Mouse (Mus musculus) lung, postnatal 10 days (tissue): ENCODE measurements around the gene Doc2g.
"Not testable (repeated sequence)": the region's sequence is repeated elsewhere in the genome, so short reads cannot be mapped to it uniquely, and the experiment has no call there.

Experiments
- DNase-seq: peaks from one replicate; pipeline ENCODE4 v3.0.0; 2021

The Doc2g gene

DNA sequence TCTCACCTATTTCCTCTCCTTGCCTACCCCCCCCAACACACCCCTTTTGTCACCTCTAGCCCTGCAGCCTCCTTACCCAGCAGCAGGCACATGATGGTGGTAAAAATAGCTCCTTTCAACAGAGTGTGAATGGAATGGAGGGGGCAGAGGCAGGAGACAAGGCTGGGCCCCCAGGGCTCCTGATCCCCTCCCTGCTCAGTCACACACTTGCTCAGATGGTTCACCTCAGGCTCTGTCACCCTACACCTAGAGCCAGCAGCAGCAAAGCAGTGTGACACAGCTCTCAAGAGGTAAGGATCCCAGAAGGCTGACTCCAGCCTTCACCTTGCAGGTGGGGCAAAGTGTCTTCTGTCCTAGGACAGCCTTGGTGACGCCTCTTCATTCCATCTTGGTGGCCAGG lies at the start of gene Doc2g:
Gene Doc2g, plus strand, starts transcription at position 202 of the 400 bp plus-strand sequence.
- no peak for DNase-seq

DNA sequence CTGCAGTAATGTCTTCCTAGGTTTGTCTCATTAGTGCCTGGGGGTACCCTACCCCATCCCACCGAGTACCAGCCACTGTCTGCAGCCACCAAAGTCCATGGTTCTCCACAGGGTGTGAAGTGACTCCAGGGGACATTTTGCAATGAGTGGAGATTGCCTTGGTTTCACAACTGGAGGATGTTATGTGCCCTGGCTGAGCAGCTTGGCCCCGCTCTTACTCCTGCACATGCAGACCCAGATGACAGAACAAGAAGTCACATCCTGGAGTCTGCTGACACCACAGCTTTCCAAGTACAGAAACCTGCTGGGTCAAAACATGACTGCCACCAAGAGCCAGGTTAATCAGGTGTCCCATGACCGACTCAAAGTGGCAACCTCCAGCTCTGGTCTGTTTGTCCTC lies 48.1 kb upstream of the Doc2g start:
- no peak for DNase-seq

DNA sequence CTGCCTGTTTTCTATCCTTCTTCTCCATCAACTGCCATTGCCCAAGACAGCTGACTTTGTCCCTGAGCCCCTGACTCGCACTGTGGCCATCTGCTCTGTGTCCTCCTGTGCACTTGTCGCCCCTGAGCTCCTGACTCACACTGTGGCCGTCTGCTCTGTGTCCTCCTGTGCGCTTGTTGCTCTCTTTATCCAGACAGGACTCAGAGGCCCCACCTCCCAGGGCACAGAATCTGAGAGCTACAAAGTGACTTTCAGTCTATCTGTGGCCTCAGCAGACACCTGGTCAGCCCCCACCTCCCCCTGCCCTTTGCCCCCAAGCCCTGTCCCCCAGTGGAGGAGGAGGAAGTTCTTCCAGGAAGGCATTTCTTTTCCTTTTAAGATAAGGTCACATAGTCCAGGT lies 47.3 kb upstream of the Doc2g start:
- DNase-seq = no peak

DNA sequence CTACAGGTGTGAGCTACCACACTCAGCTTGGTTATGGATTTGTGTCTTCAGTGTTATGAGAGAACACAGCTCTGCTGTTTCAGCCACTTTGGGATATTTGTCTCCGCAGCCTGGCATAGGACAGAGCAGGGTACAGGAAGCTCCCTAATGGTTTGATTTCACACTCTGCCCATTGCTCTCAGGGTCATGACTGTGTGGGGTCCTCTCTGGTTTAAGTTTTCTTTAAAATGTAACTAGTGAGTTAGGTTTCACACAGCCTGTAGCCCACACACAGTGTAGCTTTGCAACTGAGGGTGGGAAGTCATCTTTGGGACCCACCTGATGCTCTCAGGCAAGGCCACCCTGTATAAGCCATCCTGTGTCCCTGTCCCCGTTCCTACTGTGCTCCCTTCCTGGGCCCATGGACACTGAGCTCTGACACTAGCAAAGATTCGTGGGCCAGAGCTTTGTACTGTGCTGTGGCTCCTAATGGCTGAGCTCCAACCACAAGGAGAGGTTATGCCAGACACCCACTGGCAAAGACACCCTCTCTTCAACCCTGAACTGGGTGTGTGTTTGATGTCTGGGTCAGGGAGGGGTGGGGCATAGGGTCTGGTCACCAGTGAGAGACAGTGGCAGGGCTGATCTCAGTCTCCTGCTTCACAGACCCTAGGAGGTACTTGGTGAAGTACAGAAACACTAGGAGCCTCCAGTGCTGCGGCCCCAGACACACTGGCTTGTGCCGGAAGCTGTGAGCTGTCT lies 45.6 kb upstream of the Doc2g start:
- DNase-seq = not testable (repeated sequence)

DNA sequence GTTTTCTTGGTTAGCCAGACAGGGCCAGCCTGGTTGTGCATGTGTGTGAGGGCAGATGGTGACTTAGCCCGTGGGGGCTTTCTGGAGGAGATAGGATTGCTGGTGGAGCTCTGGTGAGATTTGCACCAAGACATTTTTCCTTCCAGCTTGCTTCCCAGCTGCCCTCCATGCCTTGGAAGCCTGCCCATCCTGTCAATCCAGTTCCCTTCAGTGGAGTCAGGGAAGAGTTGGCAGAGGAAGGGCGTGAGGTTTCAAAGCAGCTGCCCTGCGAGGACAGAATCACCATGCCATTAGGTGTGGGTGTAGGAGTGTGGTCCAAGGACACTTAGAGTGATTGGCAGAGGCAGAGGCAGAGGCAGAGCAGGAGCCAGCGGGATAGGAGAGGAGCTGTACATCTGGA lies 44.6 kb upstream of the Doc2g start, which contains the start of gene Aldh3b3:
Gene Aldh3b3, plus strand, starts transcription at position 176 of the 400 bp plus-strand sequence.
- DNase-seq = peak; percentile 36

DNA sequence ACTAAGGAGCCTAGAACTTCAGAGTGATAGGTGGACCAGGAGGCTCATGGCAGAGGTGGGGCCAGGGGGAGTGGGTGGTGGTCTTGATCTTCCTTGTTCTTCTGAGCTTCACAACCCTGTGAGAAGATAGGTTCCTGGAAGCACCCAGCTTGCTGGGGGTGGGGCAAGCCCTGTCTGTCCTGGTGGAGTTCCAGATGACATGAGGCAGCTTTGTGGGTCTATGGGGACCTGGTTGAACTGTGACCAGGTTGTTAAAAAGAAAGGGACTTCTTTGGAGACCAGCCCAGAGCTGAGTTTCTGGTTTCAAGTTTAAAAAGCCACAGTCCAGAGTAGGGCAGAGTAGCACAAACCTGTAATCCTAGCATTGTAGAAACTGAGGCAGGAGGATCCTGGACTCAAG lies 44.1 kb upstream of the Doc2g start:
- DNase-seq = no peak

DNA sequence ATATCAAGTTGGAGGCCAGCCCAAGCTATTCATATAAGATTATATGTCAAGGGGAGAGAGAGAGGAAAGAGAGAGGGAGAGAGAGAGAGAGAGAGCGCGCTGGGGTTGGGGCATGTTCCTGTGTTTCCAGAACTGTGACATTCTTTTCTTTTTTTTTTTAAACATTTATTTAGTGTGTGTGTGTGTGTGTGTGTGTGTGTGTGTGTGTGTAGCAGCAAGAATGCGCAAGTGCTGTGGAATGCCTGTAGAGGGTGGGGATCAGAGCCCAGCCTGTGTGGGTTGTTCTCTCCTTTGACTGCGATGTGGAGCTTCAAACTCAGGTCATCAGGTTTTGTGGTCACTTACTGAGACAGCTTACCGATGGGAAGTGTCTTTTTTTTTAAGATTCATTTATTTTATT lies 42.9 kb upstream of the Doc2g start:
- DNase-seq = peak; percentile 52

DNA sequence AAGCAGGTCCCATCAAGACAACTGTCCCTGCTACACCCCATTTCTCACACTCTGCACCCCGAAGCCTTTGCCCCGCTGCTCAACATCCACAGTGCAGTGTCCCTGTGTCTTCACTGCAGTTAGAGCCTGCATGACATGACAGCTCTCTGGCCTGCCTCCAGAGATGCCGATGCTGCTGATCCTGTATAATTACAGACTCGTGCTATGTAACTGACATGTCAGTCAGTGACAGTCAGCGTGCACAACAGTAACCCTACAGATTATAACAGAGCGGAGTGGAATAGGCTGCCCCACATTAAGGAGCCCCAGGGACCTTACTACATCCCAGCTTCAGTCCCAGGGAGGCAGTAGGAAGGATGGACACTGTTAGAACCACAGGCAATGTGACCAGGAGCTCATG lies 41.3 kb upstream of the Doc2g start:
- not testable (repeated sequence) for DNase-seq

DNA sequence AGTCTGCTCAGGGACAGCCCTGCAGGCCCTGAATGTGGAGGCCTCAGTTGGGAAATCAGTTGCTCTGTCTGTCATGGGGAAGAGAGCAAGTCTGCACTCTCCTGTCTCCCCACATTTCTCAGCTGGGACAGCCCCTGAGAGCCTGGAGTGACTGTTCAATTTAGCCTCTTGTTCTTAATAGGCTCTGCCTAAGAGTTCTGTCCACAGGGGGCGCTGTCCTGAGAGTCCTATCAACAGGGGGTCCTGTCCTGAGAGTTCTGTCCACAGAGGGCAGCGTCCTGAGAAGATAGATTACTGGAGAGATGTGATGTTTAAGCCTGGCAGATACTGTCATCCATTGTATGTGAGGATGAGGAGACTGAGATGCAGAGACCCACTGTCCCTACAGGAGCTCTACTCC lies 40.6 kb upstream of the Doc2g start:
- DNase-seq = peak; percentile 77

DNA sequence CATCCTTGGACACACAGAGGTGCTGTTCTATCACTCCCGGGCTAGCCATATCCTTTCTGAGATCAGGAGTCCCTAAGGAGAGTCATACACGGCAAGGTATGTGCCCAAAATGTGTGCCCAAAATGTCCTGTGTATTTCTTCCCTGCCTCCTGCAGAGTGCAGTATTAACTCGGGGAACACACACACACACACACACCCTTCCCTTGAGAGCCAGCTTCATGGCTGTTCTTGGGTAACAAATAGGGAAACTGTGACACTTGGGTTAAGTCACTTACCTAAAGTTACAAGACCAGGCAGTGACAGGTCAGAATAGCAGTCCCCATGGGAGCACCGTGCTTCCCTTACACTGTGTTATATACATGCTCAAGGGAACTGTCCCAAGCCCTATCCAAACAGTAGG lies 39.1 kb upstream of the Doc2g start:
- DNase-seq = no peak

DNA sequence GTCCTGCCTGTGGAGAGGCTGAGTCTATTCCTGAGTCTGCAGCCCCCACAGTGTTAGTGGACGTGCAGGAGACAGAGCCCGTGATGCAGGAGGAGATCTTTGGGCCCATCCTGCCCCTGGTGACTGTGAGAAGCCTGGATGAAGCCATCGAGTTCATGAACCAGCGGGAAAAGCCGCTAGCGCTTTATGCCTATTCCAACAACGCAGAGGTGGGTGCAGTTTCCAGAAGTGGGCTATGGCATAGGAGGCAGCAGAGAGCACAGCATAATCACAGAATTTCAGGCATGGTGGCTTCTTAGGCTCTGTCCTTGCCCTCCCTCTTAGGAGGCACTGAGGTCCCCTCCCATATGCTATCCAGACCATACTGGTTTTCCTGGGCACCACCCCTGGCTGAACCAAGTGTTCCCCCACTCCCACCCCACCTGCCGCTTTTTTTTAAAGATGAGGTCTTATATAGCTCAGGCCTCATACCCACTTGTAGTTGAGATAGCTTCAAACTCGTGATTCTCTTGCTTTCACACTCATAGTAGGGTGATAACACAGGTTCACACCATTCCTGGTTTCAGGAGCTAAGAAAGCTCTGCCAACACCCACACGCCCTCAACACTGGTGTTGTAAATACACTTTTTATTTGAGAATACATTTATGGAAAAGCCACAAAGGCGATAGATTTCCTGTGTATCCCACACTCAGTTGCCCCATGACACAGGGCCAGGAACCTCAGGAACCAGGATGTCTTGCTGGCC lies 36.6 kb upstream of the Doc2g start:
- no peak for DNase-seq

DNA sequence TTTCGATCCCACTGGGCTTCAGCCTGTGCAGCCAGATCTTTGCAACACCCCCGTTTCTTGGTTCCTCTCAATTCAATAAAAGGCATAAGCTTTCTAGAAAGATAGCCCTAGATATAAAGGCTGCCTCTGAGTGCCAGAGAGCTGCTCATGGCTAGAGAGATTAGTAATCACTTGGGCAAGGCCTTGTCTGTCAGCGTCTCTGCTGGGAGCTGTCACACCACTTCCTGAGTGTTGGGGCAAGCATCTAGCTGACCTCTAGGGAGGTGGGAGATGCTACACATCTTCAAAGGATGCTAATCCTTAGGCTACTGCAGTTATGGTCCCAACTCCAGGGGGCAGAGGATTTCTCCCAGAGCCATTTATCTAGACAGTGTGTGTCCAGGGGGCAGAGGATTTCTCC lies 35.9 kb upstream of the Doc2g start:
- DNase-seq = no peak

DNA sequence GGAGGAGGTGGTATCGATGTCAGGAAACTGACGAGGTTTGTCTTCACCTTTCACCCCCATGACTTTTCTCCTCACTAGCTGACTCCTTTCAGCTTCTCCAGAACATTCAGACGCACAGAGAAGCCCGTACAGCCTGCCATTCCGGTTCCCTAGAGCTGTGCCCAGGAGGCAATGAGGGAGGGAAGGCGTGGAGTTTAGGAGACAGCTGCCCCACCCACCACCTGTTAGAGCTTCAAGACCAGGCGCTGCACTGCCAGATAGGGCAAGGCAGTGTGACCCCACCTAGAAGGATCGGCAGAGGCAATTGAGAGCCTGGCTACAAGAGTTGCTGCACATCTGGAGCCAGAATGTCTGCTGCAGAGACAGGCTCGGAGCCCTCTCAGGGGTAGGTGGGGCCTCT lies 30.9 kb upstream of the Doc2g start, which contains the start of gene Aldh3b2:
Gene Aldh3b2, plus strand, starts transcription at position 100 of the 400 bp plus-strand sequence.
- no peak for DNase-seq

DNA sequence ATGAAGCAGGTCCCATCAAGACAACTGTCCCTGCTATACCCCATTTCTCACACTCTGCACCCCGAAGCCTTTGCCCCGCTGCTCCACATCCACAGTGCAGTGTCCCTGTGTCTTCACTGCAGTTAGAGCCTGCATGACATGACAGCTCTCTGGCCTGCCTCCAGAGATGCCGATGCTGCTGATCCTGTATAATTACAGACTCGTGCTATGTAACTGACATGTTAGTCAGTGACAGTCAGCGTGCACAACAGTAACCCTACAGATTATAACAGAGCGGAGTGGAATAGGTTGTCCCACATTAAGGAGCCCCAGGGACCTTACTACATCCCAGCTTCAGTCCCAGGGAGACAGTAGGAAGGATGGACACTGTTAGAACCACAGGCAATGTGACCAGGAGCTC lies 28.5 kb upstream of the Doc2g start:
- not testable (repeated sequence) for DNase-seq

DNA sequence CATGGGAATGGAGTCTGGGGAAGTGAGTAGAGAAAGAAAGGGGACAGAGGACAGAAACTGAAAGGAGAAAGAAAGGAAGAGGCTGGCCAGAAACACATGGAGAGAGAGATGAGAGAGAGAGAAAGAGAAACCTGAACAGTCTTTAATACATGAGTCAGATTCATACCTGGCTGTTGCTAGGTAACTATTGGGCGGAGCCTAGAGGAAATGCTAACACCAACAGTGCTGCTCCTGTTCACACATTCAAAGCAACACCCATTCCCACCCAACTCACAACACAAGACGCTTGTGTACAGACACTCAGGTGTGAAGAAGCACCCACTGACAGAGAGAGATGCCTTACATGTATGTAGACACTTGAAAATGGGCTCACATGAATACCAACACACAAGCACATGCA lies 27.2 kb upstream of the Doc2g start:
- DNase-seq = peak; percentile 16

DNA sequence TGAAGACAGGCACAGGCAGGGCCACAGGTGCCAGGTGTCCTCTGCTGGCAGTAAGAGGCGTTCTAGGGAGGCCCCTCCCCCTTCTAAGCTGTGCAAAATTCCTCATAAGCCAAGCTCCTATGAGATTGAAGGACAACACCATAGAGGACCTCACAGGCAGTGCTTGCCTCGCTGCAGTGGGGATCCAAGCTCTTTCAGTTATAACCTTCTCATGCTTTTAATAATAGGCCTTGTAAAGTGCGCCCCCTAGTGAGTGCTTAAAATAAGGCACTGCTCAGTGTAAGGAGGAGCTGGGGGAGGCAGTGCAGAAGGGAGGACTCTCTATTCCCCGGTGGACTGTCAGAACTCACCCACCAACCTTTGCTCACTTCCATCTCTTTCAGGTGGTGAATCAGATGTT lies 22.8 kb upstream of the Doc2g start:
- peak; percentile 92 for DNase-seq

DNA sequence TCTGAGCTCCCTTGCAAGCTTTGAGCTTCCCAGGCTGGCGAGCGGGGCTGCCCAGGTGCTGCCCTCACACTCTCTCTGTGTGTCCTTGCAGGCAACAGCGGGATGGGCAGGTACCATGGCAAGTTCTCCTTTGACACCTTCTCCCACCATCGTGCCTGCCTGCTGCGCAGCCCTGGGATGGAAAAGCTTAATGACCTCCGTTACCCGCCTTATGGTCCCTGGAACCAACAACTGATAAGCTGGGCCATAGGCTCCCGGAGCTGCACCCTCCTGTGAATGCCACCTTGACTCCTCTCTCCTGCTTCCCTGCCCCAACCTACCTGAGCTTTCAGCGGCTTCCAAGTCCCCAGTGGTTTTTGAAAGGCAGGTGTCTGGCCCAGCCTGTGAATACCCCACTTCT lies 22.2 kb upstream of the Doc2g start:
- no peak for DNase-seq

DNA sequence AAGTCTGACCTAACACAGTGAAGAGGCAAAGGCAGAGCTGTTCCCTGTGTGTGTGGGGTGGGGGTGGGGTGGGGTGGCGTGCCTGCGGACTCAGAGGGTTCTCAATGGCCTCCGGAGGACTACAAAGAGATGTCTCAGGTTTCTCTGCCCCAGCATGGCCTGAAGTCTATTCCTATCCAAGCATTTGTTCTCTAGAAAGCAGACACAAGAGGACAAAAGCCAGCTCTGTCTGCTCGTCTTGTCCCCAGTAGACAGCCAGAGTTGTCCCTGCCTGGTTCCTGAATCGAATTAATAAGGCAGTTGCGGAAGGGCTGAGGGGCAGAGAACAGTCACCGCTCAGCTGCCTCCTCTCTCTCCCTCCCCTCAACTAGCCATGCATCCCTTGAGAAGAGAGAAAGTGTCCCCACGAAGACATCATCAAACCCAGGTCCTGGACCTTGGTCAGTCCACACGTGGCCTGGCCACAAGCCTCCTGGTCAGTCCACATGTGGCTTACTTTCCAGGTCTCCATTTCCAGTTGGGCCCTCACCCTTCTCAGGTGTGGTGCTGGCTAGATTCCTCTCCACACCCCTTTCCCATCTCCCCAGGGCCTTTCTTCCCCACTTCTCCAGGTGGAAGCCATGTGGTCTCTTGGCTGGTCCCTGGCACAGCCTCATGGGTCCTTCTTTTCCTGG lies 19.4 kb upstream of the Doc2g start:
- DNase-seq = no peak

DNA sequence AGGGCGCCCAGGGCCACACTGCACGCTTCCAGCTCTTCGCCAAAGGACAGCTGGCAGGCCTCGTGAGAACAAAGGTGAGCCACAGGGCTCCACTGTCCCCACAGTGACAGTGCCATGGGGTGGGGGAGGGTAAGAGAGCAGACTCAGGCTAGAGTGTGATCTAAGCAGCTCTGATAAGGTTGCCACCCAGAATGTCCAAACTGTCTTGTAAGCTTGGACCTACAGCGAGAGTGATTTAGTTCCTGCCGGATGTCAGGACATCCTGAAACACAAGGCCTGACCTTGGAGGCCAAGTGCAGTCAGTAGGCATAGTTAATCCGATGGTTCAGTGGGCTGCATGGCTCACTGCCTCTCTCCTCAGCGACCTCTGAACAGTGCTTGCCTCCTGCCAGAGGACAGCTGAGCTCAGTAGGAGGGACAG lies 17.8 kb upstream of the Doc2g start:
- DNase-seq = peak; percentile 65

DNA sequence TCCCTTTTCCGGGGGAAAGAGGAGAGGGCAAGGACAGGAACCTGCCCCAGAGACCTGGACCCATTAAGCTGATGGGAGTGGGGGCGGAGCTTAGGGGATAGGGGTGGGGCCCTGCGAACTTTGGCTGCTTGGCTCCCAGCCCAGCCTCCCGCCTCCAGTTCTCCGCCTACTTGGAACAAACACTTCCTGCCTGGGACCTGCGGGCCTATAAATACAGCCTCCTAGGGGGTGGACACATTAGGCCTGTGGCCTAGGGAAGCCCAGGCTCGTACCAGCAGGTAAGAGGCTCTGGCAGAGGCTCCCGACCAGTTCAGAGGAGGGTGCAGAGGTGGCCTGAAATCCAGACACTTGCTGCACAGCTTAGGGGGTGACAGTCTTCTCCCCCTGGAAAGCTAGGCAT lies 16.8 kb upstream of the Doc2g start, which contains the start of gene Acy3:
Gene Acy3, plus strand, starts transcription at position 237 of the 400 bp plus-strand sequence.
- DNase-seq = peak; percentile 92

DNA sequence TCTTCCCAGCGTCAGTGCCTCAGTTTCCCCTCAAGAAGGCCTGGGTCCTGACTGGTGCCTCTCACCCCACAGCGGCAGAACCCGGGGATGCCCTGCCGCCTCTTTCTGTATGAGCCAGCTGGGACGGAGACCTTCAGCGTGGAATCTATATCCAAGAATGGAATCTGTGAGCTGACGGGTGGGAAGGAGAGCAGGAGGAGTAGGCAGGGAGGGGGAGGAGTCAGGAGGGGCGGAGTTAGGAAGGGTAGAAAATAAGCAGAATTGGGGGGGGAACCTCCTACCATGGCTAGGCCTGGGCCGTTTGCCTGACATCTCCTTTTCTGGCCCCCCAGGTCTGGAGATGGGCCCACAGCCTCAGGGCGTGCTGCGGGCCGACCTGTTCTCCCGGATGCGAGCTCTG lies 15.0 kb upstream of the Doc2g start:
- DNase-seq = peak; percentile 23

DNA sequence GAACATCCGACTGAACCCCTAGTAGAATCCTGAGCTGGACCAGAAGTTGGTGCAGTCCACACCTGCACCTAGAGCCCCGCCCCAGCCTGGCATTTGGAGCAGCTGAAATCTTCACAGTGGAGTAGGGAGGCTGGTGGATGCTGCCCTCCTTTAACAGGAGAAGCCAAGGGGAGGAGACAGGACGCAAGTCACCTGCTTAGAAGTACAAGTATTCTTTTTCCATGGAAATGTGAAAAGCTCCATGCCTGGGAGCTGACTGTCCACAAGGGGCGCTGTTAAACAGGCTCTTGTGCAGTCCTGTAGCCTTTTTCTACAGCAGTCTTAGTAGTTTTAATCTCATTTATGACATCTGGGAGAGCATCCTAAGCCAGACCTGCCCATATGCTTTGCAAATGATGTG lies 14.4 kb upstream of the Doc2g start:
- DNase-seq = no peak

DNA sequence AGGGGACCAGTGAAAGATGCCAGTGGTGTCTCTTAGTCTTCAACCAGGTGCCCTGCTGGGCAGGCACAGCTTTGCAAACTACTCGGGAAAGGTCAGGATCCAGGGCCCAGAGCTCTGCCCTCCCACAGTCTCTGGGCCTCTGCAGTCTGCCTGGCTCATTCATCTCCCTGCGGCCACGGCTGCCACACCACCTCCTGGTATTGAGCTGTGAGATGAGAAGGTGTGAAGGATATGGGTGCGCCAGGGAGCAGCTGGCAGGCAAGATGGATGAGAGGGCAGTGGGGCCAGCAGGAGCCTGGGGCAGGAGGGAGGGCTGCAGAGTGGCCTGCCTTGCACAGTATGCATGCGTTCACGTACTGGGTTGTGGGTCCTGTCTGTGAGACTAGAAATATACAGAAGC lies 12.3 kb upstream of the Doc2g start:
- no peak for DNase-seq

DNA sequence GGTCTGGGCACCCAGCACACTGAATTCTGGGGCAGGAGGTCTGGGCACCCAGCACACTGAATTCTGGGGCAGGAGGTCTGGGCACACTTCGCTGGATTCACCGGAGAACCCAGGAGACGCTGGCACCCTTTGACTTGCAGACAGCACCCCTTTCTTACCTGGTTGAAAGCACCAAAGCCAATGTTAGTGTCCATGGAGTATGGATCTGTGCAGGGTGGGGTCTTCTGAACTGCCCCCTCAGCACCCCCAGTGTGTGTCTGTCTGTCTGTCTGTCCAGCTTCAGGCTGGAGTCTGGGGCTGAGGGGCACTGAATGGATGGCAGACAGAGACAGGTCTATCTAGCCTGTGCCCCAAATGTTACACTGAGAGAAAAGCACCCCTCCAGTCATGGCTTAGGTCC lies 11.6 kb upstream of the Doc2g start:
- no peak for DNase-seq
